Mouse (Mus musculus) cerebellum, adult 9-10 months (tissue): ENCODE measurements around the gene Fignl1.
A peak's percentile ranks its signal among the peaks of the same experiment; 100 is the strongest.

Source experiments
- DNase-seq: peaks from one replicate; pipeline ENCODE4 v3.0.0; 2022

The Fignl1 gene

DNA sequence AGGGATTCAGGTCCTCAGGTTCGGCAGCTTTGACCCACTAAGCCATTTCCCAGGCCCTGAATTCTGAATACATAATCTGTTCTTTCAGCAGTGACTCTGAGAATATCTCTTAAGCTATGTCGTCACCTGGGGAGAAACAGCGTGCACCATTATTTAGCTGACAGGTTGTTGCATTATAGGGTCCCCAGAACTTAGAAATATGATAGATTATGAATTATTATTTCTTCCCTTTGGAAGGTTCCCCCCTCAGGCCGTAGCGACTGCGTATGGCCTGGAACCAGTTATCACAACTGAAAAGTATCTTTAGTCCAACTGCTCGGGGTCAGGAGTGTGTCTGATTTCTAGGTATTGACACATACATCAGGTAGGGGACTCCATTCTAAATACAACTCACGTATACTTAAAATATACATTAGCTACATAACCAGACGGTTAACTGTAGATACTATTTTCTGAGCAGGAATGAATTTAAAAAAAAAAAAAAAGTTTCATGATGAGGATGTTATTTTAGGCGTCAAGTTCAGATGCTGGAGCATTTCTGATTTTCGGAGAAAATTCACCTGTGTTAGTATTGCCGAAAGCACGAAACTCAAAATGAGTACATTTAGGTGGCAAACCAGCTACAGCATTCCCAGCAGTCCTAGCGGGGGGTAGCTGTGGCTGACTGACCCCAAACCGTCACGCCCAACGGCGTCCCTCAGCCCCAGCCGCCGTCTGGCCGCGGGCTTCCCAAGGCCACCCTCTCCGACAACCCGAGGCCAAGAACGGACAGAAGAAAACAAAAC is 535 bp downstream of the Fignl1 start:
- peak; percentile 21 for DNase-seq

DNA sequence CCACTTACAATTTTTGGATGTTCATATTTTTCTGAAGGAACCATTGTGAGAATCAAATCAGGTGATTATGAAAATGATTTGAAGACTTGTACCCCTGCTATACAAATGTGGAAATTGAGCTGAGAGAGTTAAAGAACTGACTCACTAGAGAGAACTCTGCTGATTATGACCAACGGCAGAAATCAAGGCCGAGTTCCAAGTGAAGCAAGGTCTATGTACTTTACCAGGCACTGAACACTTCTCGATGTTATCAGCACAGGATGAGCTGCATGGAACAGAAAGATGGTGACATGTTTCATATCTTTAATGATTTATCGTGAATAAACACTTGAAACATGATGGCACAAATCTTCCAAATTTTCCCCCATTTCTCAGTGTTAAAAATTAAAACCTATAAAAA is 2.8 kb downstream of the Fignl1 start:
- DNase-seq, result no peak

DNA sequence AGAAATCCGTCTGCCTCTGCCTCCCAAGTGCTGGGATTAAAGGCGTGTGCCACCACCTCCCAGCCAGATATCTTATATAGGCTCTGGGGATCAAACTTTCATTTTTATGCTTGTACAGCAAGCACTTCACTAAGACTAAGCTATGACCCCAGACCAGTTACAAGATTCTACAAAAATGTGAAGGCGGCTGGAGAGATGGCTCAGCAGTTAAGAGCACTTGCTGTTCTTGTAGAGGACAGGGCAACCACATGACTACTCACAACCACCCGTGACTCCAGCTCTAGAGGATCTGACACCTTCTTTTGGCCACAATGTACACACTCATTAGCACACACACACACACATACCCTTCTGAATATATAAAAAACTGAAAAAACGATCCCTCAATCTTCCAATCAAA is 4.3 kb downstream of the Fignl1 start:
- DNase-seq, result no peak

DNA sequence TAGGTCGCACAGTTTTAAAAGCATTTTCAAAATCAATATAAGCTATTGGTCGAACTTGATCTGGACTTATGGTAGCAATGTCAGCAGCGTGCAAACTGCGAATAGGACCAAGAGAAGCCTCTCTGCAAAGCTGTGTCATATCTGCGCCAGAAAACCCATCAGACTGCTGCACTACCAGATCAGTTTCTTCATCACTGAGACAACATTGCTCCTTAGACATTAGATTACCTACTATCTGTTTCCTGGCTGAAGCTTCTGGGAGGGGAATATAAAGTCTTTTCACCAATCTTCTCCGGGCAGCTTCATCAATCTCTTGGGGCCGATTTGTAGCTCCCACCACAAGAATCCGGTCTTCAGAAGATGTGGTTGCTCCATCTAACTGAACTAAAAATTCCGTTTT is 7.7 kb downstream of the Fignl1 start:
- DNase-seq, result no peak

DNA sequence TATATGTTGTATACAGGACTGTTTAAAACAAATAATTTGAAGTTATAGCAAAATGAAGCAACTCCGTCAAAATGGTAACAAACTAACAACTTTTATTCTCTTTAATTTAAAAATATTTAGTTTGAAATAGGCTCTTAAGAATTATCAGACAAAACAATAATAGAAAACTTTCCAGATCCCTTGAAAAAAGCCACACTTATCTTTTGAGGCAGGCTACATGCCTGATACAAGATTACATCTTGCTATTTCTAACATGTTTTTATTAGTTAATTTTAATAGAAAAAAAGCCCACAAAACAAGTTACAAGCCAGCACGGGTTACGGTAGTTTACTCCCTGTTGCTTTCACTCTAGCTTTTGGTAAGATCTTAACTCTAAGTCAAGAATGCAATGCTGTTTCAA is 8.5 kb downstream of the Fignl1 start:
- no peak for DNase-seq

DNA sequence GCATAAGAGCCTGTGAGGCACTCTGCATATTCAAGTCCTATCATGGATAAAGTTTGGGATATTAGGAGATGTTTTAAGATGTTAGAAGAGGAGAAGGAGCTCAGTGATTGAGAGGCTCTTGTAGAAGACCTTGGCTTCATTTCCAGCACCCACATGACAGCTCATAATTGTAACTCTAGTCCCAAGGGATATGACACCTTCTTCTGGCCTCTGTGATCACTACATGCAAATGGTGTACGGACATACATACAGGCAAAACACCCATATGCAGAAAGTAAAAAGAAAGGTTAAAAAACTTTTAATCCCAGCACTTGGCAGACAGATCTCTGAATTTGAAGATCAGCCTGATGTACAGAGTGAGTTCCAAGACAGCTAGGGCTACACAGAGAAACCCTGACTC is 10.1 kb downstream of the Fignl1 start:
- no peak for DNase-seq

DNA sequence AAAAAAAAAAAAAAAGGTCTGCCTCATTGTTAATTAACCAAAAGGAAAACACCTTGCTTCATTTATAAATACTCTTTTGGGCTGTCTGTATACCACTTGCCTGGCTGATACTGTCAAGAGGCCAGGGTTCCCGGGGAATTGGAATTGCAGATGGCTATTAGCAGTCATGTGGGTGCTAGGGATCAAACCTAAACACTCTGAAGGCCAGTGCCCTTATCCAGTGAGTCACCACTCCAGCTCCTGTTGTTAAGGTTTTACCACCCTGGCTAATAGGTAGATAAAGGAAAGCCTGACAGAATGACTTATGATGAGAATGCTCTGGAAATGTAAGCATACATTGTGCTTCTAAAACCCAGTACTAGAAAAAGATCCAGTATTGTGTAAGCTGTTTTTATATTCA is 14.1 kb downstream of the Fignl1 start:
- DNase-seq, result no peak

DNA sequence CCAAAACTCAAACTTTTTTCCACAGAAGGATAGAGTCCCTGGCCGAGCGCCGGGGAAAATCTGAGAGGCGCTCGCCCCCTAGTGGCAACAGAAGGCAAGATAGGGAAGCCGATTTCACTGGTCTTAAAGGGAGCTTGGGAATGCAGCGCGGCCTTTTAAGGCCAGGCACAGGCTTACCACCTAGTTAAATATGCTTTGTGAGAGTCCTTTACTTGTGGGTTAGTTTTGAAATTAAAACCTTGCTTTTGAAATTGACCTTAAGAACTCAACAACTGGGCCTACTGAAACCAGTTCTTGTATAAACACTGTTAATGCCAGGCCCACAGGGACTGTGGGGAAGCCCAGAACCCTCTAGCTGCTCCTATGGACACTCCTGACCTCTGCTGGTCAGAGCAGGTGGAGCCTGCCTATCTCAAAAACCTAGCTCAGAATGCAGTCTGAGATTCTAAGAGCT is 20.2 kb downstream of the Fignl1 start:
- peak; percentile 51 for DNase-seq

DNA sequence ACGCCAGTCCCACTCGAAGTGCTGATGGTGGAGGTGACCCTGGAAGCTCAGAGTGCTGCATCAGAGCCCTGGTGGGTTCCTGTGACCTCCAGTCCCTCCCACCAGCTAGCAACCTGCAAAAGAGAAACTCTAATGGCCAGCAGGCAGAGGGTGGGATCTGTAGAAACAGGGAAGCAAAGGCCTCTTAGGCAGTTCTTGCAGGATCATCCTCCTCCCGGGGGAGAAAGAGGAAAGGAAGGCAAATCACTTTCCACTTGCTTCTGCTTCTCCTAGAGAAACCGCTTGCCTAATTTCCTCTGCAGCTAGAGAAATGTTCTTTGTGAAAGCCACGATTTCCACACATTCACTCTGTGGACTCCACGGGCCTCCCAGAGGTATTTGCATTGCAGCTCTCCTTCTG is 23.3 kb downstream of the Fignl1 start:
- DNase-seq, result no peak

DNA sequence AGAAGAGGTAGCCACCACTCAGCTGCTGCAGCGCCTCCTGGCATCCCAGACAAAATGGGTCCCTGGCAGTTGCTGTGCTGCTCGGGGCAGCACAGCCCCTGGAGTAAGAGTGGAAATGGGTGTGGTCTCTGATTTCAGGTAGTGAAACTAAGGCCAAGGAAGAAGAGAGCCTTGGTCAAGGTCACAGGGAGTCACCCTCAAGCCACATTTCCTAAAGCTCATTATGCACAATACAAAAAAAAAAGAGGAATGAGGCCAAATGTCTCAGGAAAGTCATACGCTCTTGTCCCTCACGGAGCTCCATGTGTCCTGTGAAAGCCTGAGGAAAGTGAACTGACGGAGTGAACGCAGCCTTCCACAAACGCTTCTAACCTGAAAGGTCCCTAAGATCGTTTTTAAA is 27.0 kb downstream of the Fignl1 start:
- DNase-seq, result no peak

DNA sequence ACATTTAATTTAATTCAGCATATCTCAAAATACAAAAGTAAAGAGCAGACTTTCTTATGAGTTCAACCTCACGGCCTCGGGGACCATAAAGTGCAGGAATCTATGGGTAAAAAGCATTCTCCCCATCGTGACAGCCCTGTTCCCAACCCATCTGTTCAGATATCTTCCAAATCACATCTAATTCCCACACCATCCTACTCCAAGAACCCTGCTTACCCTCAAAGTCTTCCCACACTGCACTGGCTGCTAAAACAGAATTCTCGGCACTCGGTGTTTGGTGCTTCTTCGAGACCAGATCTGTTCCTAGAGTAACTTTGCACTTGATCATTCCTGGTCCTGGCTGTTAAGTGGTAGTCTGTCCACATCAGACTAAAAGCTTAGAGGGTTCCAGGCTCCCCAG is 30.4 kb downstream of the Fignl1 start:
- no peak for DNase-seq

DNA sequence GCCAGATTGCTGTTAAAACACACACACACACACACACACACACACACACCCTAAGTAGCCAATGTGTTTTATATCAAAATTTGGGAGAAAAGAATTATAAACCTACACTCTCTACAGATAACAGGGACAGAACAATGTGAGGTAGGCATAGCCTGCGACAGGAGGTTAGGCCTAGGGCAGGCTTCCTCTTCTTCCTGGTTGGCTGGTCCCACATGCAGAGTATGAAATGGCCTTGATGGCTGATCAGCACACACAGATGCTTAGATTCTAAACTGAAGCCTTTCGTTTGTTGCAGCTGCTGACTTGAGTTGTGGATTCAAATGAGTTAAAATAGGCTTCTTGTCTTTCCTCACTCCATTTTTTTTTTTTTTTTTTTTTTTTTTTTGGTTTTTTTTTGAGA is 31.0 kb downstream of the Fignl1 start:
- DNase-seq, result no peak

DNA sequence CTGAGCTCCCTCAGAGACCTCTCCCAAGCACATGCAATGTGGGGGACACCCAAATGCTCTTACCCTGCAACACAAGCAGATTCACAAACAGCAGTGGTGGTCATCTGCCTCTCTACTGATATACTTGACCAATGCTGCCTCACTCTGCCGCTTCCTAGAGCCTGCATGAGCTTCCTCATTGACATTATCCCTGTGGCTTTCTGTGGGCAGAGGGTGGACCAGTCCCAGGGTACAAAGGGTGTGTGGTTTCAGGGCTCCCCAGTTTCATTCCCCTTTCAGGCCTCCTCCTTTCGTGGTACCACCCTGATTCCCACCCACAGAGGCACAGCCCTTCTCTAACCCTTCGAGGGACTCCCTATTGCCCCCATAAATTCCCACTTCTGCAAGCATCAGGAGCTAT is 31.5 kb downstream of the Fignl1 start:
- DNase-seq, result no peak

DNA sequence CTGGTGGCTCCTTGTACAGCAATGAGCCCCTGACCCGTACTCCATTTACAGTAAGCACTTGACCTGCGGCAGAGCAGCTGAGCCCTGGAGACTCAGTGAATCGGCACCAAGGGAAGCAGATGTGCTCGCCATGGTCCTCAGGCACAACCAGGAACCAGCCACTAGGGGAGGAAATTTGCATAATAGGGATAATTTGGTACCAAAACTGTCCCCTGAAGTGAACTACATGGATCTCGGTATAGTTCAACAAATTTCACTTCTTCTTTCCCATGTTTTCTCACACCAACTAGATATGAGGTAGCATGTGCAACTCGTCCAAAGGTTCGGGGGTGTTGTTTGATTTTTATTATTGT is 32.0 kb downstream of the Fignl1 start:
- DNase-seq, result no peak

DNA sequence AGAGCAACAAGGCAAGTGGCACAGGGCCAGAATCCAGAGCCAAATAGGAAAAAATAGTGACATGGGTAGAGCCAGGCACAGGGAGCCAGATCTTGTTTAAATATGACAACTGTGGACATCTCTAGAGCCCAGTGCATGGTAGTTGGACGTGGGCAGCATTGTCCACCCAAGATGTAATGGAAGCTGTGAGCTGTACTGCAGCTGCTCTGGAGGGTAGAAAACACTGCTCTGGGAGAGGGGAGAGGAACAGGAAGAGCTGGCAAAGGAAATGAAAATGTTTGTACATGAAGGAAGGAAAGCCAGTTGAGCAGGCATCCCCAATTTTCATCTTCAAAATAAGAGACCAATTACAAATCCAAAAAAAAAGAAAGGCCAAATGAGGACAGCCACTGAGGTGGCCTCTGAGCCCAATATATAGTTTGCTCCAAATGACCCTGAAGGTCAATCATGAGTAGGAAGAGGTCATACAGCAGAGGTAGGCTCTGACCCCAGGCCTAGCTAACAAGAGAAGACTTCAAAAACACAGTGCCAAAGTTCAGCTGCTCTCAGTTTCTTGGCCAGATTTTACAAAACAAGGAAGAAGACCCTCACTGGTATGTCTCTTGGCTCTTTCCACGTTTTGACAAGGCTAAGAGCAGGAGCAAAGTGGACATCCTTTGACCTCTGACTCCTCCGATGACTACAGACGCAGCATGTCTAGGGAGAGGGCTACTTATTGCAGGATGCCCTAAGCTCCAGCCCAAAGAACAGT is 32.5 kb downstream of the Fignl1 start:
- no peak for DNase-seq

DNA sequence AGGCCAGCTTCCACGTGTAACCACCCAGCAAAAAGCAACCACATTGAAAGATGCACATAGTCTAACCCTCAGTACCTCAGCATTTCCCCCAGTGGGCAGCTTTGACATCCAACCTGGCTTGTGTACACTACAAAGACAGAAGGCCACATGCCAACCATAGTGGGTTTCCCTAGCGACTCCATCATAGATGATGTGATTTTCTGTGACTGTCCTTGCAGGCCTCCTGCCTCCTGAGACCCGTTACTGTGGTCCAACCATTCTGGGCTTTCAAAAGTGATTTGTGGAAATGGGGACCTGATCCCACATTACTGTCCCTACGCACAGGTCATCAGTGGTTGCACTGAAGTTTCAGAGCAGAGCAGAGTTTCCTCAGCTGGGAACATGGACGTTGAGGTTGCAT is 33.9 kb downstream of the Fignl1 start:
- no peak for DNase-seq

DNA sequence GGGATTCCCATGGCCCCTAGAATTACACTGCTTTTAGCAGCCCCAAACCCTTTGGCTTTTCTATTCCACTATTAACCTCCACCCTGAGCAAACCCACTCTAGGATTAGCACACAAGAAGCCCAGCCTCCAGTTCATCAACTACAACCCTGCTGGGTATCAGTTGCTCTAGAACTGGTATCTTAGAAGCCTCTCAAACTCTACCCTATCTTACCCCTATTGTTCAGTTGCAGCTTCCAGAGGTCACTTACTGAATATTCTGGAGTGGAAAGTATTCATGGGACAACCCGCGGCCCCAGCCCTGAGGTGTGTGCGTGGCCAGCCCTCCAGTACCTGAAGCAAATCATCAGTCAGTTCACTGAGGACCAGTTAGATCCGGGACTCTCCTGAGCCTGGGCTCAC is 34.4 kb downstream of the Fignl1 start:
- DNase-seq, result no peak

DNA sequence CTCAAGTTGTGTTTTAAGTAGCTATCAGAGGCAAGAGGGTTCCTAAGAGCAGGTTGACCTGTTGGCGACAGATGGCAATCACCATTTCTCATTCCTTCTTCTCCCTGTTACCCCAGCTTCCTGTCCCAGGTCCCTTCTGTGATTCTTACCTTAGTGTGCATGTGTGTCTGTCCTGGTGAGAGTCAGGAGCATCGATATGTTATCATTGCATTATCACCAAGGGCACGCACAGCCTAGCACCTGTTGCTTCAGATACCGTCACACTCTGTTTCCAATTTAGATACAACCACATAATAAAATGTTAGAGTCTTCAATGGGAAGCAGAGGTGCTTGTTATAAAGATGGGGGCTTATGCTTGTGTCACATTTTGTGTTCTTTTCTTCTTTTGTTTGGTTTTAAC is 36.6 kb downstream of the Fignl1 start:
- no peak for DNase-seq

DNA sequence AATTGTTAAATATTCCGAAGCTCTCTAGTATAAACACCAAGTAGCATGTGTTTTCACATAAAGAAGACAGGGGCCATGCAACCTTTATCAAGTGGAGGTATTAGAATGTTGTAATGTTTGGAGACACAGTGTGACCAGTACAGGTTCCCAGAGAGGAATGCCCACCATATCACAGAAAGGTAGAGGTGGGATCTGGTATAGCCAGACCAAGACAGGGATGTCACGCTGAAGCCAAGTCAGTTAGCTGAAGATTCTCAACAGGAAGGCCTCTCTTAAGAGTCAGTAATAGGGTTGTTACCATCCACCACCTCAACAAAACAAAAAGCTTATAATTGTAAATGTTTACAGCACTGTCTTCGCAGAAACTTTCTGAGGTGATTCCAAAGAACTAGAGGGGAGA is 38.1 kb downstream of the Fignl1 start:
- no peak for DNase-seq

DNA sequence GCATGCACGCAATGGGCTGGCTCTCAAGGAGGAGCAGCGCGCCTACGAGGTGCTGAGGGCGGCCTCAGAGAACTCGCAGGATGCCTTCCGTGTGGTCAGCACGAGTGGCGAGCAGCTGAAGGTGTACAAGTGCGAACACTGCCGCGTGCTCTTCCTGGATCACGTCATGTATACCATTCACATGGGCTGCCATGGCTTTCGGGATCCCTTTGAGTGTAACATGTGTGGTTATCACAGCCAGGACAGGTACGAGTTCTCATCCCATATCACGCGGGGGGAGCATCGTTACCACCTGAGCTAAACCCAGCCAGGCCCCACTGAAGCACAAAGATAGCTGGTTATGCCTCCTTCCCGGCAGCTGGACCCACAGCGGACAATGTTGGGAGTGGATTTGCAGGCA is 39.5 kb downstream of the Fignl1 start:
- no peak for DNase-seq

DNA sequence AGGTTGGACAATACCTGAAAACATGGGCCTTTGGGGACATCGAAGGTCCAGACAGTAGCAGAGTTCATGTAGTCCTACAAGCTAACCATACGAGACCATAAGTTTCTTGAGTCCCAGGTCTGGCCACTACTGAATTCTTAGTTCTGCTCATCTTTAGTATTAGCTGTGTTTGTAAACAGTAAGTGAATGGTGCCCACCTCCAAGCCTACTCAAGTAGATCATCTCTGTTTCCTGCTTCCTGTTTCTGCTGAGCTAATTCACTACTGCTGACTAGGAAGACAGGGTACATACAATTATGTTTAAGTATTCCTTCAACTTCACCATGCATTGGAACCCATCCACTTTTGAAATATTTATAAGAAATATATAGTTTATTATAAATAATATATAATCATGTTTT is 40.7 kb downstream of the Fignl1 start:
- DNase-seq, result no peak

DNA sequence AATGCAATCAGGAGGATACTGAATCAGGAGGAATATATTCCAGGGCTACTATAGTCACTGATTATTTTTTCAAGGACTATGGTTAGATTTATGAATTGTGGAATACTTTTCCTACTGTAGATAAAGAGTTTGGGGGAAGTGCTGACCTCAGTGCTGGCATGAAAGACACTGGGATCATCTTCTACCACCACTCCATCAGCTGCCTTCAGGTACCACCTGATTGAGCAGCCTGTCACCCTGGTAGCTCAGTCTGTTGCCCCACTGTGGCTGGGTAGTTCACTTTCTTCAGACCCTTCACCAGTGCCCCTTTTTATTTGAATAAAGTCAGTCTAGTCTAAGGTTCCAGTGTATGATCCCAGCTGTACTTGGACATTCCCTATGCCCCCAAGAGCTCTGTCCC is 42.0 kb downstream of the Fignl1 start:
- no peak for DNase-seq

DNA sequence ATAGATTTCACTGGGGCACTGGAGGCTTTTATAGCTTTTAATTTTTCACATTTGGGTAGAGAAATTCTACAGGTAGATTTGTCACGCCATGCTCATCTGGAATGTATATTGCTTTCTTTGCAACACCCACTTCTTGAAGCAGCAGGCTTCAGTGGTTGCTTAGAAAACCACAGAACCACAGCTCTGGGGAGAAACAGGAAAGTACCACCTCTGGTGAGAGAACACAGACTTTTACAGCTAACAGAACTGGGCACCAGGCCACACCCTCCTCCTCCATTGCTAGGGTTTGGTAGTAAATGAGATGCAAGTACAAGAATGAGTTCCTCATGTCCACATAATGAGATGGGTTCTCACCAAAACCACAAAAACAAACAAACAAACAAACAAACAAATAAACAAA is 42.7 kb downstream of the Fignl1 start:
- no peak for DNase-seq

DNA sequence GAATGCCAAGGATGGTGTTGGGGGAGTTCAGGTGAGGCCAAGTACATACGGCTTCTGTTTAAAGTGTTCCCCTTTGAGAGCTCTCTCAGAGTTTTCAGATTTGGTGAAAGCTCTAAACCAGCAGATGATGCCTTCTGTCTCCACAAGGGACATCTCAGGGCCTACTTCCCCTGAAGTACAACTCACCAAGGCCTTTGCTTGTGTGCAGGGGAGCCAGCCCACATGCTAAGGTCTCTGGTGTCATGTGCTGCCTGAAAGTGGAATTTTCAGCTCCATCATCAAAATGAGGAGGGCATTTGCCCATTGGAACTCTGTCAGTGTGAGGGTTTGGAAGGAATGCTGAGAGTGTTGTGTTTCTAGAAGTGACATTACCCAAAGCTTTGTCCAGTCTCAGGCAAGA is 43.3 kb downstream of the Fignl1 start:
- no peak for DNase-seq

DNA sequence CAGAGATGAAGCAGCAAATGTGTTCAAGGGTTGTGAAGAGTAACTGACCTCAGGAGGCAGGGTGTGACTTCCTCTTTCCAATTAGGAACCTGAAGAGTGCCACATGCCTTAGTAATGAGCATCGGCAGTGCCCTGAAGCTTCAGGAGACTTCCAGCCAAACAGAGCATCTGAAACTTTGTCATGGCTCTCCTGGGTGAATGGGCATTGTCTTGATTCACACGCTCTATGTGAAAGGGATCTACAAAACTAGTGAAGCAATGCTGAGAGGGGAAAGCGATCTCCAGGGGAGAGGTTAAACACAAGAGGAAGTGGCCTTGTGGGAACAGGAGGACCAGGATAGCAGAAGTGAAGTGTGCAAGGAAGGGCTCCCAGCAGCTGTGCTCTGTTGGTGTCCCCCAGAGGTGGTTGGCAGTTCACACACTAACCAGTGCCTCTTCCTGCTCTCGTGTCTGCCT is 45.5 kb downstream of the Fignl1 start:
- DNase-seq, result no peak
